Mouse (Mus musculus) limb, embryonic 13.5 days (tissue): Measurements from ENCODE around the gene Mettl16. TPM values are rescaled to one million over a fixed set of nuclear protein-coding genes. Genes with fewer than 3 reads are reported as not detected.
"Not testable (repeated sequence)": the region's sequence is repeated elsewhere in the genome, so short reads cannot be mapped to it uniquely, and the experiment has no call there.

Source experiments
- ATAC-seq: fragments of 200-750 bp; cut with Nextera tagmentation; 2 replicates; pipeline ENCODE4 v1.8.0; 2017; ENCODE audit warnings: low read depth, moderate number of reproducible peaks, moderate TSS enrichment; ENCODE audit not compliant: low FRiP score
- H3K27ac ChIP-seq: fragments of 300-500 bp; sonication (generic); 2 replicates; pipeline ENCODE4 v1.5.1; 2015; ENCODE audit warnings: inconsistent platforms, mild to moderate bottlenecking, moderate library complexity
- H3K27me3 ChIP-seq: fragments of 300-500 bp; sonication (generic); 2 replicates; pipeline ENCODE4 v1.6.1; 2015; ENCODE audit warnings: mild to moderate bottlenecking, inconsistent platforms
- H3K36me3 ChIP-seq: fragments of 300-500 bp; sonication (generic); 2 replicates; pipeline ENCODE4 v1.6.1; 2015; ENCODE audit warnings: inconsistent platforms, mild to moderate bottlenecking, moderate library complexity
- H3K4me1 ChIP-seq: fragments of 300-500 bp; sonication (generic); 2 replicates; pipeline ENCODE4 v1.6.1; 2015; ENCODE audit warnings: inconsistent platforms
- H3K4me2 ChIP-seq: fragments of 300-500 bp; sonication (generic); replicated peaks from 2 replicates; pipeline ENCODE4 v1.6.1; 2015; ENCODE audit warnings: inconsistent platforms, mild to moderate bottlenecking, moderate library complexity
- H3K4me3 ChIP-seq: fragments of 300-500 bp; sonication (generic); 2 replicates; pipeline ENCODE4 v1.5.1; 2015; ENCODE audit warnings: moderate library complexity, mild to moderate bottlenecking, inconsistent platforms
- H3K9ac ChIP-seq: fragments of 300-500 bp; sonication (generic); 2 replicates; pipeline ENCODE4 v1.6.1; 2015; ENCODE audit warnings: mild to moderate bottlenecking, inconsistent platforms
- H3K9me3 ChIP-seq: fragments of 300-500 bp; sonication (generic); 2 replicates; pipeline ENCODE4 v1.6.1; 2016; ENCODE audit warnings: inconsistent platforms
- WGBS: fragments of 180-500 bp; shearing (Covaris S2); methylation state at CpG from one replicate; pipeline ENCODE4 v1.1.7; 2015; 5-methylcytosine and 5-hydroxymethylcytosine counted together
- polyA plus RNA-seq: library from polyadenylated mRNA; unstranded; fragments of >200 nt; fragmentation: Nextera tagmentation; extraction: Ambion mirVana; gene quantifications from 2 replicates; pipeline ENCODE4 v1.2.1, GENCODE M21; 2015

Mettl16 gene
- polyA plus RNA-seq, 1 experiment from 2014 or later: 61.1 TPM

DNA sequence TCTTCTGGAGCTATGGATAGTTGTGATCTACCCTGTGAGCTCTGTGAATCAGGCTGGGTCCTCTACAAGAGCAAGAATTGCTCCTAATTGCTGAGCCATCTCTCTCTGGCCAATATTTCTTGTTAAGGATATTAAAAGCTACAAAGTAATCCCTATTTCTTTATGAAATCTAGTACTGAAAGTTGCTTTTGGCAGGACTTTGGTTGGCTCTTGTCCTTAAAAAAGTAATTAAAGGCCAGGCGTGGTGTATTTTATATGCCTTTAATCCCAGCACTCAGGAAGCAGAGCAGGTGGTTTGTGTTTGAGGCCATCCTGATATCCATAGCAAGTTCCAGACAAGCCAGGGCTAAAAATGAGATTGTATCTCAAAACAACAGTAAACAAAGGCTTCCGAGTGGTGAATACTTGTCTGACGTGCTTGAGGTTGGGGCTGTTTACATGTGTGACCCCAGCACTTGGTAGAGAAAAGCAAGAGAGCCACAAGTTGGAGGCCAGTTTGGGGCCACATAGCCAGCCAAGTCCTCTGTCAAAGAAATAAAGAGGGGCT, 33.5 kb downstream of the Mettl16 start:
- Histone ChIP-seq H3K9me3 (no peaks in the 10 kb centered on the region), H3K27ac (no peak overlapping the region), H3K9ac (no peak overlapping the region), H3K4me2 (no peak overlapping the region), H3K4me3 (no peak overlapping the region), H3K27me3 (no peaks in the 10 kb centered on the region), H3K36me3 (peaks cover 79% of the 10 kb centered on the region), H3K4me1 (no peaks in the 10 kb centered on the region)
- no peak for ATAC-seq
- WGBS: 74% methylated on average over 3 of the region's 3 CpGs

DNA sequence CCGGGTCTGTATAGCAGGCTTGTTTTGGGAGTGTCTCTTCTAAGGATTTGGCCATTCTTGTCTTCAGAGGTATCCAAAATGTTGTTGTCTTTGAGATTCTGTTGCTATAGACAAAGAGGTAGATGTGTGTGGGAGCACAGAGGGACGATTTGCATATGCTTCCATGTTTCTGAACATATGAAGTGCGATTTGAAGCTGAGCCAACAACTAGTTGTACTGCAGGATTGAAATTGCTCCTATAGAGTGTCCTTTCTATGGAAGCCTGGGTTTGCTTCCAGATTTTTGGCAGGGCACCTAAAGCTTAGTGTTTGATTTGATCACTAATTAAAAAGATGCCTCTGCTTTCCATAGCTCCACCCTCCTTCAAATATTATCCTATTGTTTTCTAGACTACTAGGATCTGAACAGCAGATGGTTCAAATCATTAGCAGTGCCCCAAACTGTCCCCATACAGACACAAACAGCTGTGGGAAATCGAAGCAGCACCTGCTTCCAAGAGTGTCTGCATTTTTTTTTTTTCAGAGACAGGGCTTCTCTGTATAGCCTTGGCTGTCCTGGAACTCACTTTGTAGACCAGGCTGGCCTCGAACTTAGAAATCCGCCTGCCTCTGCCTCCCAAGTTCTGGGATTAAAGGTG, 36.7 kb downstream of the Mettl16 start:
- Histone ChIP-seq H3K9ac (no peak overlapping the region), H3K36me3 (peaks cover 71% of the 10 kb centered on the region), H3K4me3 (no peak overlapping the region), H3K27ac (no peak overlapping the region), H3K9me3 (no peaks in the 10 kb centered on the region), H3K27me3 (no peaks in the 10 kb centered on the region), H3K4me1 (no peaks in the 10 kb centered on the region), H3K4me2 (no peak overlapping the region)
- no peak for ATAC-seq
- WGBS: 93% methylated on average over 6 of the region's 6 CpGs

DNA sequence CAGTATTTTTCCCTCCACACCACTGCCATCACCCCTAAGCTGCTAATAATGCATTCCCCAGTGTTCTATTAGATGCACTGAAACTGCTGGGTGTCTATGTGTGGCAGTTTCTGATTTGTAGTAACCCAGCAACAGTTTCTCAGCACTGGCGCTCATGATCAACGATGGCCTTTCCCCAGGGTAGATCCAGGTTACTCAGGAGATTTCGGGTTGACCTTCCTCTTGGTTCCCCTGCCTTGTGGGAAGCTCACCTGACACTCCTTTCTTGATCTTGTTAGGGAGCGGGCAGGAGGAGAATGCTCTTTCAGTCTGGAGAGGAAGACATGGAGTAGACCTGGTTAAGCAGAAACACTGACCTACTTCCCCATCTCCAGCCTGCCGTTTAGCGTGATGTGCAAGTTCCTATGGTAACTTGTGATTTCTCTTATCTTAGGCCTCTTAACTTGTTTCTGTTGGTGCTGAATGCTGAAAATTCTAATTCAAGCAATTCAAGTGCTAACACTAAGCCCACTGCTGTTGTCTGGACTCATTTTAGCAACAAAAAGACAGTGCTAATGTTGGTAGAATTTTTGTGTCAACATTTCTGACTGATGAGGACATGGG, 37.7 kb downstream of the Mettl16 start:
- H3K27ac ChIP-seq: no peak overlapping the region
- no peaks in the 10 kb centered on the region for H3K4me1 ChIP-seq
- no peaks in the 10 kb centered on the region for H3K27me3 ChIP-seq
- WGBS: 93% methylated on average over 6 of the region's 6 CpGs
- H3K9me3 ChIP-seq: no peaks in the 10 kb centered on the region
- H3K9ac ChIP-seq: no peak overlapping the region
- H3K4me3 ChIP-seq: no peak overlapping the region
- peaks cover 73% of the 10 kb centered on the region for H3K36me3 ChIP-seq
- H3K4me2 ChIP-seq: no peak overlapping the region
- ATAC-seq: no peak

DNA sequence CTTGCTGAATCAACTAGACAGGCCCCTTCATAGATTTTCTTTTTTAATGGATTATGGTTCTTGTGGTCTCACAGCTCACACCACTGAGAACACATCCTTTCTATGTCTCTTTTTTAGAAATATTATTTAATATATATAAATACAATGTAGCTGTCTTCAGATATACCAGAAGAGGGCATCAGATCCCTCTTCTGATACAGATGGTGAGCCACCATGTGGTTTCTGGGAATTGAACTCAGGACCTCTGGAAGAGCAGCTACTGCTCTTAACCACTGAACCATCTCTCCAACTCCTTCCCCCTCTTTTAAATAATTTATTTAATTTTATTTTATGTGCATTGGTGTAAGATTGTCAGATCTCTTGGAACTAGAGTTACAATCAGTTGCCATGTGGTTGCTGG, 39.5 kb downstream of the Mettl16 start:
- no peaks in the 10 kb centered on the region for H3K9me3 ChIP-seq
- no peak overlapping the region for H3K4me3 ChIP-seq
- no peaks in the 10 kb centered on the region for H3K4me1 ChIP-seq
- no peaks in the 10 kb centered on the region for H3K27me3 ChIP-seq
- no peak overlapping the region for H3K4me2 ChIP-seq
- H3K9ac ChIP-seq: no peak overlapping the region
- no peak for ATAC-seq
- H3K27ac ChIP-seq: no peak overlapping the region
- H3K36me3 ChIP-seq: peaks cover 71% of the 10 kb centered on the region

DNA sequence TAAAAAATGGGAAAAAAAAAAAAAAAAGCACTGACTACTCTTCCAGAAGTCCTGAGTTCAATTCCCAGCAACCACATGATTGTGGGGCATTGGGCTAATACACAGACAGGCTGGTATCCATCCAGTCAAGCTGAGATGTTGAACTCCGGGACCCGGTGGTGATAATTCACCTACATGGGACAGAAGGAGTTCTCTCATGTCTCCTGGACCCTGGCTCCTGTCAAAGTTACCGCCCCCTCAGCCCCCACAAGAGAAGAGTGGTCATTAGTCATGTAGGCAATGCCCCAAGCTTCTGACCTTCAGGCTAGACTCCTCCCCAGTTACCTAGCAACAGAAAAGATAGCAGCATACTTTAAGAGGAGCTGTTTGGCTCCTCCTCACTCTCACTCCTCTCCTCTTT, 40.4 kb downstream of the Mettl16 start:
- H3K27me3 ChIP-seq, ATAC-seq, H3K9ac ChIP-seq, H3K27ac ChIP-seq, H3K4me2 ChIP-seq, H3K4me1 ChIP-seq, H3K9me3 ChIP-seq, H3K4me3 ChIP-seq: not testable (repeated sequence)
- H3K36me3 ChIP-seq: peaks cover 63% of the 10 kb centered on the region
- WGBS: 69% methylated on average over 3 of the region's 3 CpGs

DNA sequence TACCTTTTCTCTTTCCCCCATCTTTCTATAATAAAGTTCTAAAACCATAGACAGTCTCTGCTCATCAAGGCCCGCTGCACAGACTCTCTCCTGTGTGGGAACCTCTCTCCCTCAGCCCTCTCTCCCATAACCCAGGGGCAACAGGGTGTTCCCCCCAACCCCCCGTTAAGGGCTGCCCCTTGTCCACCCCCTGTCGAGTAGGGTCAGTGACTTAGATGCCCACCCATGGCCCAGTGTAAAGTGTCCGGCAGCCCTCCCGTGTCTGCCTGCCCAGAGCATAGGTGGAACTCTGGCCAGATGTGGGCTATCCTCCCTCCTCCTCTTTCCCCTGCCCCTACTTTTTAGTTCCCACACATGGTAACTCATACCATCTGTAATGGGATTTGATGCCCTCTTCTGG, 40.9 kb downstream of the Mettl16 start:
- ATAC-seq: no peak
- no peaks in the 10 kb centered on the region for H3K27me3 ChIP-seq
- no peaks in the 10 kb centered on the region for H3K9me3 ChIP-seq
- no peak overlapping the region for H3K4me2 ChIP-seq
- H3K36me3 ChIP-seq: peaks cover 61% of the 10 kb centered on the region
- no peak overlapping the region for H3K4me3 ChIP-seq
- WGBS: 77% methylated on average over 5 of the region's 5 CpGs
- no peak overlapping the region for H3K27ac ChIP-seq
- no peaks in the 10 kb centered on the region for H3K4me1 ChIP-seq
- H3K9ac ChIP-seq: no peak overlapping the region

DNA sequence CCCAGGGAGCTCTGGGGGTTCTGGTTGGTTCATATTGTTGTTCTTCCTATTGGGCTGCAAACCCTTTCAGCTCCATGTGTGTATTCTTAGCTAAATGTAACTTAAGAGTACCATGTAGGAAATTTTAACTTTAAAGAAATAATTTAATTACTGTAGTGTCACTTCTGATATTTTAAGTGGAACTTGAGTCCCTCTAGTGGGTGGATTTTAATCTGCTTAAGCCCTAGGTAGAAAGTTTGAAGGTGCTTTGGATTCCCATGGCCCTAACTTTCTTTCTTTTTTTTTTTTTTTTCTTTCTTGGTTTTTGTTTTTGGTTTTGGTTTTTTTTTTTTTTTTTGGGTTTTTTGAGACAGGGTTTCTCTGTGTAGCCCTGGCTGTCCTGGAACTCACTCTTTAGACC, 45.2 kb downstream of the Mettl16 start:
- H3K4me3 ChIP-seq: no peak overlapping the region
- H3K36me3 ChIP-seq: peaks cover 56% of the 10 kb centered on the region
- no peak overlapping the region for H3K27ac ChIP-seq

DNA sequence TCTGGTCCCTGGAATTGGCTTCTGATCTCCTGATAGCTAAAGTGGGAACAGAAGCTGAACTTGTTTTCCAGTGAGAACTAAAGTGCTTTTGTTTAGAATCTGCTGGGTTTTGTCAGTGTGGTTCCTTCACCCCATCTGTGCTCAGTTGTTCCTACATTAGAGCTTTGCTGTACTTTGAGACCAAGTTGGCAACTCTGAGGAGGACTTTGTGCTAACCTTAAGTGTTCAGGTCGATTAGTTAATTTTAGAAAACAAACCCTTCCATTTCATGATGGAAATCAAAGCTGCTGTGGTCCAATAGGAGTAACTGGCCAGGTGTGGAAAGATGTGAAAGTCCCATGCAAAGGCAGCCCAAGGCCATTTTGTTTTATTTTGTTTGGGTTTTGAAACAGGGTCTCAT, 50.3 kb downstream of the Mettl16 start:
- no peak overlapping the region for H3K27ac ChIP-seq
- H3K36me3 ChIP-seq: peaks cover 46% of the 10 kb centered on the region
- no peak overlapping the region for H3K4me3 ChIP-seq
- no peaks in the 10 kb centered on the region for H3K4me1 ChIP-seq
- no peak overlapping the region for H3K9ac ChIP-seq
- H3K9me3 ChIP-seq: no peaks in the 10 kb centered on the region
- 63% methylated on average over 1 of the region's 1 CpGs for WGBS
- no peak overlapping the region for H3K4me2 ChIP-seq
- ATAC-seq: no peak
- H3K27me3 ChIP-seq: no peaks in the 10 kb centered on the region

More for the DNA sequence above, 45.2 kb downstream of the Mettl16 start:
- H3K27me3 ChIP-seq: no peaks in the 10 kb centered on the region
- H3K9ac ChIP-seq: no peak overlapping the region
- no peak for ATAC-seq
- no peaks in the 10 kb centered on the region for H3K9me3 ChIP-seq
- no peaks in the 10 kb centered on the region for H3K4me1 ChIP-seq
- no peak overlapping the region for H3K4me2 ChIP-seq

DNA sequence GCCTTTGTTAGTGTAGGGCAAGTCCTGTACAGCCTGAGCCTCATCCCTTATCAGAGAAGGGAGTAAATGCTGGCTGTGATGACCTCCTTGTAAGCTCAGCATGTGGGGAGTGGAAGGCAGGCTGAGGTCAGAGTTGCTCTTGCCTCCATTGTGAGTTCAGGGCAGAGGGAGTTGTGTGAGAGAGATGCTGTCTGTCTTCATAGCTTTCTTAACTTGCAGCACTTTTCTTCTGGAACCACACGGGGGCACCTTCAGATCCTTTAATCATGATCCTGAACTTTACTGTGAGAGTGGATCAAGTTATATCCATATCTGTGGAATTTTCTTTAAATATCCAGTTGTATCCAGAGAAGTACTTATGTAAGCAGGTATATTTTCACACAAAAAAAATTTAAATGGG, 50.8 kb downstream of the Mettl16 start:
- Histone ChIP-seq H3K36me3 (peaks cover 43% of the 10 kb centered on the region), H3K9me3 (no peaks in the 10 kb centered on the region), H3K4me3 (no peak overlapping the region), H3K9ac (no peak overlapping the region), H3K4me1 (no peaks in the 10 kb centered on the region), H3K4me2 (no peak overlapping the region), H3K27ac (no peak overlapping the region), H3K27me3 (no peaks in the 10 kb centered on the region)
- ATAC-seq: no peak
- 36% methylated on average over 1 of the region's 1 CpGs for WGBS

DNA sequence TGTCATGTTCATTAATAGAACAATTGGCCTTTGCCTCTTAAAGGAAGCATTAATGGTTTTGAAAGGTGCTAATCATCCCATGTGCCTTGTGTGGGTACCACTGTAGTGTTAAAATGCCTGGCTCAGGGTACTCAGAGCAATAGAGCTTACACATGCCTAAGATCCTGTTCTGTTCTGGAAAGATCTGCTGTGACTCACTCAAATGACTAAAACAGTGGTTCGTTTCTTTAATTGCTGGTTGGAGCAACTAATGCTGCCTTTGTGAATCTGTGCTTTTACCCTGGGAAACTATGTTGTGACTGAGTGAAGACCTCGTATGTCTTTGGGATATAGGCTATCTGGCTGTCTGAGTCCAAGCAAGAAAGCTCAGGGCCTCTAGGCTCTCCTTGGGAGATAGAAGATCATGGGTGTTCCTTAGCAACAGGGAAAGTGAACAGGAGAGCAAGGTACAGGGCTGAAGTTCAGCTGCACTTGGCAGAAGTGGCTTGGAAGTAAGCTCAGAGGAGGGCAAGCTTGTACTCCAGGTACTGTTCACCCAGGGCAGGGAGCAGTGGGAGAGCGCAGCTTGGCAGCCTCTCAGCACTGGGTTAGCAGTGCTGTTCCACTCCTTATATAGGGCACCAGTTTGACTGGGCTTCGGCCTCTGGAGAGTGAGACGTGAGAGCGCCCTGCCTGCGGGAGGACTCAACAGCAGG, 52.3 kb downstream of the Mettl16 start:
- Histone ChIP-seq H3K27ac (no peak overlapping the region; the same call in 1 of the 2 replicates), H3K27me3 (no peaks in the 10 kb centered on the region), H3K4me1 (0 out of 2 replicates have a peak, but pooled peaks cover 2% of the 10 kb centered on the region), H3K36me3 (peaks cover 29% of the 10 kb centered on the region), H3K9me3 (no peaks in the 10 kb centered on the region), H3K4me3 (no peak overlapping the region), H3K4me2 (no peak overlapping the region), H3K9ac (no peak overlapping the region)
- WGBS: 82% methylated on average over 7 of the region's 7 CpGs
- no peak for ATAC-seq

DNA sequence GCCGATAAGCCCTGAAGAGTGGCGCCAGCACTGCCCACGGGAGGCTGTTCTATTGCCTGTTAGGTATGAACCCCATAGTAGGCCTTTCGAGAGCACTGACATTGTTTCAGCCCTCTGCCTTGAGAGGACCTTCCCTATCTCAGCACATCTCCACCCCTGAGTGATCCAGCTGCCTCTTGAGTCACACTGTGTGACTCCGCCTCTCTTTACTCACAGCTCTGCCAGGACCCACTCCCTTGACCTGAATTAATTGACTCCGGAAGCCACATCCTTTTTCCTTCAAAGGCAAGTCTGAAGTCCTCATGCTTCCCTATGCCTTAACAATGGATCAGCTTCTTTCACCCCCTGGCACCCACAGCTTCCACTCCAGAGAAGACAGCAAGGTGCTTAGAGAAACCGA, 55.5 kb downstream of the Mettl16 start:
- peaks cover 18% of the 10 kb centered on the region; the same call in 1 of the 2 replicates for H3K4me1 ChIP-seq
- no peaks in the 10 kb centered on the region for H3K9me3 ChIP-seq
- H3K4me2 ChIP-seq: no peak overlapping the region
- WGBS: 67% methylated on average over 7 of the region's 7 CpGs
- ATAC-seq: no peak
- H3K27me3 ChIP-seq: peaks cover 7% of the 10 kb centered on the region
- H3K36me3 ChIP-seq: peaks cover 10% of the 10 kb centered on the region
- no peak overlapping the region for H3K9ac ChIP-seq
- no peak overlapping the region for H3K27ac ChIP-seq
- H3K4me3 ChIP-seq: no peak overlapping the region

DNA sequence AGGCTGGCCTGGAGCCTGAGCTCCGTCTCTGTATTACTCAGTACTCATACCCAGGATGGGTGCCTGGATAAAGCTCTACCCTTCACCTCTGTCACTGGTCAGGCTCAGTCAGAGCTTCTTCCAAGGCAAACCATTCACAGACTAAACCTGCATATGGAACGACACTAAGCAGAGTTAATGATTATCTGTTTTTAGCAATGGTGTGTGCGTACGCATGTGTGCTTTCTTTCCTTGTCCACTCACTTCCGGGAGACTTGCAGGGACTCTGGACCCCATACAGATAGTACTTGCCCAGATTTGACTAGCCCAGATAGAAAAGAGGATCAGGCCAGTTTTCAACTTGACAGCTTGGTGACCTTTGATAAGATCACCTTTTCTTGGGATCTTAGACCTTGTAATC, 56.1 kb downstream of the Mettl16 start:
- peaks cover 7% of the 10 kb centered on the region for H3K27me3 ChIP-seq
- H3K4me3 ChIP-seq: no peak overlapping the region
- H3K4me1 ChIP-seq: peaks cover 18% of the 10 kb centered on the region; the same call in 1 of the 2 replicates
- H3K4me2 ChIP-seq: no peak overlapping the region
- H3K36me3 ChIP-seq: peaks cover 10% of the 10 kb centered on the region
- no peaks in the 10 kb centered on the region for H3K9me3 ChIP-seq
- H3K27ac ChIP-seq: no peak overlapping the region
- WGBS: 88% methylated on average over 5 of the region's 5 CpGs
- no peak for ATAC-seq
- no peak overlapping the region for H3K9ac ChIP-seq
